Mouse (Mus musculus): ENCODE results near the gene Accsl.

- TF ChIP-seq CTCF (IDR thresholded peaks at IDR 0.05; ENCODE audit: extremely low read depth, insufficient read depth, low read length) = no peak
- TF ChIP-seq POLR2A (IDR thresholded peaks at IDR 0.05; ENCODE audit: extremely low read depth, insufficient read depth, low read length) = no peak
Observed at GRCm38 (mm10) chr2:93850317-93850944, 18.5 kb downstream of the Accsl start.
